Mouse (Mus musculus): ENCODE results near the gene Tiam1. TPM values are rescaled to one million over a fixed set of nuclear protein-coding genes. Genes with fewer than 3 reads are reported as not detected.

Gene Tiam1
- polyA plus RNA-seq, 1 experiment from 2014 or later: 18.8 TPM

DNA sequence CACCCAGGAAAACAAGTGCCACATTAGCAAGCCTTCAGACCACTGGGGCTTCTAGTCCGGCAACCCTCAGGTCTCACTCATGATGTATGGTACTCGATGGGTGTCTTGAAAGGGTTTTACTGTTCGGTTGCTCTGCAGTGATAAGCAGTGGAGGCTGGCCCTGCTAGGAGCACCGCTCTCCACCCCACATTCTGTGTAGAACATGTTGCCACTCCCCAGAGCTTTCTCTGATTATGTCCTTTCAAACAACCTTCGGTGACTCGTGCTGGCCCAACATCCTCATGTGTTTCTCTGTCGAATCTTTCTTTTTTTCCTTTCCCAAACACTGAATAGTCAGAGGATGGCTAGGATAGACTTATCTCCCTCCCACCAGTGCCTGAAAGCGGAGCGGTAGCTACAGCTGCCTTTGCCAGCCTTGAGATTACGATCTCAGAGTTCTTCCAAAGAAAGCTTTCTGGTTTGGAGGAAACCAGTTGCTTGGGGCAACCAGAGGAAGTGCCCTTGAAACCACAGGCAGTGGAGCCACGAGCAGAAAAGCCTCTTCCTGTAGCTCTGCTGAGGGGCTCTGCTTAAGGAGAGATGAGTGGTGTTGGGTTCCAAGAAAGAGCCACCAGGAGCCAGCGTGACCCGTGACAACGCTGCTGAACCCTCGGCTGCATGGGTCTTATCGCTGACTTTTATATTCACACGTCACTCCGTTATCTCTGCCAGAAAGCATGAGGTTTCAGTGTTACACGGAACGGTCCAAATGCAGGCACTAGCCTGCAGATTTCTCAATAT, 157.7 kb downstream of the Tiam1 start:
- no peaks in the 10 kb centered on the region for H3K27me3 ChIP-seq (ENCODE audit: control insufficient read depth, insufficient read depth, low read length)
- H3K9ac ChIP-seq (ENCODE audit: low read length): no peak overlapping the region
- no peak overlapping the region for H3K4me3 ChIP-seq (ENCODE audit: low read depth, low read length)
- no peak overlapping the region for H3K27ac ChIP-seq (replicated peaks)
- TF ChIP-seq EP300 (optimal IDR thresholded peaks at IDR 0.05) (no peak), CTCF (IDR thresholded peaks at IDR 0.05; ENCODE audit: low read depth) (no peak)
- ATAC-seq (ENCODE audit: low FRiP score, low TSS enrichment): no peak
- no peaks in the 10 kb centered on the region for H3K9me3 ChIP-seq (ENCODE audit: control insufficient read depth, low read length)
- H3K36me3 ChIP-seq (ENCODE audit: control insufficient read depth, insufficient read depth, low read length): no peaks in the 10 kb centered on the region
- no peak for DNase-seq (ENCODE audit: low spot score)
- no peak overlapping the region for H3K4me2 ChIP-seq (replicated peaks; ENCODE audit: low read depth)
- no peaks in the 10 kb centered on the region for H3K4me1 ChIP-seq (replicated peaks; ENCODE audit: control insufficient read depth, insufficient read depth)
- WGBS: 60% methylated on average over 20 of the region's 20 CpGs

DNA sequence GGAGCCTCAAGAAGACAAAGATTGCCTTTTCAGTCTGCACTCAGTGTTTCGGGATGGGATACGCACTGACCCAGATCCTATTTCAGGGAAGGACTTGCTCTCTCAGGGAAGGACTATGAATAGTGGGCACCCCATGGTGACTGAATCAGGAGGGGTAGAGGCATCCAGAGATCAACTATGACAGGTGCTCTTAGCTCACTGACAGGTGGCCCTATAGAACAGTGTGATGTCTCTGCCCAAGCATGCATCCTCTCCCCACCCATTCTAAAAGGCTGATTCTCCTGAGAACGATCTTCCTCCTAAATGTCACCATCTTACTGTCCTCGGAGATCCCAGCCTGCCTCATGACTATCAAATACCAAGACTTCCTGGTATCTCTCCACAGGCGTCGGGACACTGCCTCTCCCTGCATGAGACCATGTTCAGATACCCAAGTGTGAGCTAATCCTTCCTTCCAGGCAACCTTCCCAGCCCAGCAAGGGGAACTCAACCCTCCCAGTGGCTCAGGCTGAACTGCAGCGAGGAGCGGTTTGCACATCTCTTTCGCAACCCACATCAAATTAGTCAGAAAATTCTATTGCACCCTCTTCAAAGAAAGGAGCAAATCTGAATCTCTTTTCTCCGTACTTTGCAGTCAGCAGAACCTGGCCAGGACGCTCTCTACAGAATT, 163.4 kb downstream of the Tiam1 start:
- H3K27ac ChIP-seq (replicated peaks): no peak overlapping the region
- no peak for DNase-seq (ENCODE audit: low spot score)
- TF ChIP-seq EP300 (optimal IDR thresholded peaks at IDR 0.05) (no peak), CTCF (IDR thresholded peaks at IDR 0.05; ENCODE audit: low read depth) (no peak)
- WGBS: 73% methylated on average over 11 of the region's 11 CpGs
- ATAC-seq (ENCODE audit: low FRiP score, low TSS enrichment): no peak
- no peaks in the 10 kb centered on the region for H3K27me3 ChIP-seq (ENCODE audit: control insufficient read depth, insufficient read depth, low read length)
- H3K36me3 ChIP-seq (ENCODE audit: control insufficient read depth, insufficient read depth, low read length): no peaks in the 10 kb centered on the region
- no peaks in the 10 kb centered on the region for H3K9me3 ChIP-seq (ENCODE audit: control insufficient read depth, low read length)
- no peak overlapping the region for H3K9ac ChIP-seq (ENCODE audit: low read length)
- H3K4me1 ChIP-seq (replicated peaks; ENCODE audit: control insufficient read depth, insufficient read depth): no peaks in the 10 kb centered on the region
- H3K4me3 ChIP-seq (ENCODE audit: low read depth, low read length): no peak overlapping the region
- no peak overlapping the region for H3K4me2 ChIP-seq (replicated peaks; ENCODE audit: low read depth)

DNA sequence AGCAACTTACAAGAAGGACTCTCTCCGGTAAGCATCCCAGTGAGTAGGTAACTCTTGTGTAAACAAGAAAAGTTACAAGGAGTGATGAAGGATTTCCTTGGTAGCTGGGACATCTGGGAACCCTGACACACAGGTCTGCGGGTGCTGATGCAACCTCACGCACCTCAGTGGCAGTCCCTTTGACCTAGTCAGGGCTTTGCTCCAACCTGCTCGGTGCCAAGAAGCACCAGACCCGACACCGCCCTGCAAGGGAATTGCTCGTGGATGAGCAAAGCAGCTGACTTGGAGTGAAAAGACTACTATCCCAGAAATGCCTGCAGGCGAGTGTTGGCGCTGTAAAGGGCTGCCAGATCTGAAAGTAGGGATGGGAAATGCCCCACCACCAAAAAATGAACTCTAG, 168.1 kb downstream of the Tiam1 start:
- TF ChIP-seq CTCF (IDR thresholded peaks at IDR 0.05; ENCODE audit: low read depth) (no peak), EP300 (optimal IDR thresholded peaks at IDR 0.05) (no peak)
- Histone ChIP-seq H3K4me1 (replicated peaks; ENCODE audit: control insufficient read depth, insufficient read depth) (no peaks in the 10 kb centered on the region), H3K27ac (replicated peaks) (no peak overlapping the region), H3K4me3 (ENCODE audit: low read depth, low read length) (no peak overlapping the region), H3K4me2 (replicated peaks; ENCODE audit: low read depth) (no peak overlapping the region), H3K9me3 (ENCODE audit: control insufficient read depth, low read length) (no peaks in the 10 kb centered on the region), H3K27me3 (ENCODE audit: control insufficient read depth, insufficient read depth, low read length) (no peaks in the 10 kb centered on the region), H3K9ac (ENCODE audit: low read length) (no peak overlapping the region), H3K36me3 (ENCODE audit: control insufficient read depth, insufficient read depth, low read length) (no peaks in the 10 kb centered on the region)
- DNase-seq (ENCODE audit: low spot score) (no peak), ATAC-seq (ENCODE audit: low FRiP score, low TSS enrichment) (no peak)
- 67% methylated on average over 9 of the region's 9 CpGs for WGBS

DNA sequence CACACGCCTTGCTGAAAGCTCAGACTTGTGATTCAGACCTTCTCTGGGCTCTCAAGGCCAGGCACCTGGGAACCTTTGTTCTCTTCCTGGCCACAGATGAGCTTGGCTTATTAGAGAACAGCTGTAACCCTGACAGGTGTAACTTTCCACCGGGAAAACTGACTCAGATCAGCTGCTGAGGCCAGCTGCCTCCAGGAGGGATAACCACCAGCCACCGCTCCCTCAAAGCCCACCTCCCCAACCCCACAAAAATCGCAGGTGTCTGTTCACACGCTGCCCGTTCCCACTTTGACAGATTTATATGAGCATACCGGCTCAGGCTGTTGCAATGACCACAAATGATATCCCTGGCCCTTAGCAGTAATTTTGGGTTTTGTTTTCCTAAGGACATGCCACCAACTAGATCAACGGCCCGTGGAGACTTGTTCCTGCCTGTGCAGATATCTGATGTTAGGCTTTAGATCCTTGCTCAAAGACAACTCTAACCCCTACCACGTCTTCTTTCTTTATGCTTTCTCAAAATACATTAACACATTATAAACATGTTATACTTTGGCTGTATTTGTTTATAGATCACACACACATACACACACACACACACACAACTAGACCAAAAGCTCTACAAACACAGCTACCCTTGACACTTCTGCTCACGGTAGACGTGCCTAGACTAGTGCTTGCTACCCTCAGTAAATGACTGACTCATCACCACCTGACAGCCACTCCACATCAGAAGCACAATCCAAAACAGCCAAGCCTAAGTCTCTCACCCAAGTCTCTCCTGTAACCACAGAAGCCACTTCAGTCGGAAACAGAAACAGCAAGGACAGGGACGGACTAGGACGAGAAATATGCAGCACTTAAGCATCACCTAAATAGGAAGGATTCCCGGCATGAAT, 169.5 kb downstream of the Tiam1 start:
- H3K9me3 ChIP-seq (ENCODE audit: control insufficient read depth, low read length): no peaks in the 10 kb centered on the region
- no peak overlapping the region for H3K4me3 ChIP-seq (ENCODE audit: low read depth, low read length)
- no peak overlapping the region for H3K9ac ChIP-seq (ENCODE audit: low read length)
- H3K4me2 ChIP-seq (replicated peaks; ENCODE audit: low read depth): no peak overlapping the region
- no peaks in the 10 kb centered on the region for H3K27me3 ChIP-seq (ENCODE audit: control insufficient read depth, insufficient read depth, low read length)
- WGBS: 64% methylated on average over 16 of the region's 16 CpGs
- H3K27ac ChIP-seq (replicated peaks): peak overlapping the region; percentile 78
- ATAC-seq (ENCODE audit: low FRiP score, low TSS enrichment) (0 out of 2 replicates have a peak, but pooled peaks have one; percentile 32), DNase-seq (ENCODE audit: low spot score) (no peak)
- no peaks in the 10 kb centered on the region for H3K4me1 ChIP-seq (replicated peaks; ENCODE audit: control insufficient read depth, insufficient read depth)
- H3K36me3 ChIP-seq (ENCODE audit: control insufficient read depth, insufficient read depth, low read length): no peaks in the 10 kb centered on the region
- no peak for TF ChIP-seq CTCF (IDR thresholded peaks at IDR 0.05; ENCODE audit: low read depth)
- TF ChIP-seq EP300 (optimal IDR thresholded peaks at IDR 0.05): no peak

DNA sequence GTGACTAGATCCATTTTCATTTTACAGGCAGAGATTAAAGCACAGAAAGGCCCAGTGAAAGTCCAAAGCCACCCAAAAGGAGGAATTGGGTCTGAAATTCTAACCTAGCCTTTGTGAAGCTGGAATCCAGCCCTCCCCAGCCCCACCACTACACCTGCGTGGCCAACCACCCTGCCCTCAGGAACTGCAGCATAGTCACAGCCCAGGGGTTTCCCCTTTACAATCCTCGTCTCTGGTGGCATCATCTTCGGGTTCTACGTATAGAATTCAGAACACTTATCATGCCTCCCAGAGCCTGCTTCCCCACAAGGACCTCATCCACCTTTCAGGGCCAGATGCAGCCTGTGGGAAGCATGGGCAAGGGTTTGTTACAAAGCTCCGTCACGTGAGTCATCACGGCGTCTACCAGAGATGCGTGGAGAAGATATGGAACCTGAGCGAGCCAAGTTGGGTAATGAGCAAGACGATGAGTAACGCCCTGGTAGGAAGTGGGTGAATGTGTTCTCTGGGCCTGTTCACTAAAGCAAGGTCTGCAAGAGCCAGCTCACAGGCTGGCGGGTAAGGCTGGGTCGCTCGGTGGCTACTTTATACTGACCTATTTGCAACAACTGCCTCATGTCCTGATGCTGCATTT, 170.6 kb downstream of the Tiam1 start:
- no peaks in the 10 kb centered on the region for H3K4me1 ChIP-seq (replicated peaks; ENCODE audit: control insufficient read depth, insufficient read depth)
- H3K4me2 ChIP-seq (replicated peaks; ENCODE audit: low read depth): no peak overlapping the region
- peak; percentile 43; the same call in 1 of the 2 replicates for ATAC-seq (ENCODE audit: low FRiP score, low TSS enrichment)
- TF ChIP-seq CTCF (IDR thresholded peaks at IDR 0.05; ENCODE audit: low read depth): no peak
- no peak for TF ChIP-seq EP300 (optimal IDR thresholded peaks at IDR 0.05)
- peak overlapping the region; percentile 78 for H3K27ac ChIP-seq (replicated peaks)
- H3K36me3 ChIP-seq (ENCODE audit: control insufficient read depth, insufficient read depth, low read length): no peaks in the 10 kb centered on the region
- DNase-seq (ENCODE audit: low spot score): no peak
- no peaks in the 10 kb centered on the region for H3K9me3 ChIP-seq (ENCODE audit: control insufficient read depth, low read length)
- no peak overlapping the region for H3K9ac ChIP-seq (ENCODE audit: low read length)
- no peak overlapping the region for H3K4me3 ChIP-seq (ENCODE audit: low read depth, low read length)
- no peaks in the 10 kb centered on the region for H3K27me3 ChIP-seq (ENCODE audit: control insufficient read depth, insufficient read depth, low read length)
- 73% methylated on average over 15 of the region's 15 CpGs for WGBS

Measured in stomach, postnatal 0 days (tissue).